Mouse (Mus musculus) A20 (cell line): ENCODE measurements around the gene Bmp2.
A peak's percentile ranks its signal among the peaks of the same experiment; 100 is the strongest.

Experiments
- DNase-seq: peaks from one replicate; pipeline ENCODE4 v3.0.0-alpha.2; 2011; ENCODE audit warnings: low read depth, low spot score

Gene Bmp2

GRCm38 (mm10) chr2:133552031-133552841, at the start of gene Bmp2:
TSS of gene Bmp2 (plus strand) at chr2:133552159.
- DNase-seq, result no peak

DNA sequence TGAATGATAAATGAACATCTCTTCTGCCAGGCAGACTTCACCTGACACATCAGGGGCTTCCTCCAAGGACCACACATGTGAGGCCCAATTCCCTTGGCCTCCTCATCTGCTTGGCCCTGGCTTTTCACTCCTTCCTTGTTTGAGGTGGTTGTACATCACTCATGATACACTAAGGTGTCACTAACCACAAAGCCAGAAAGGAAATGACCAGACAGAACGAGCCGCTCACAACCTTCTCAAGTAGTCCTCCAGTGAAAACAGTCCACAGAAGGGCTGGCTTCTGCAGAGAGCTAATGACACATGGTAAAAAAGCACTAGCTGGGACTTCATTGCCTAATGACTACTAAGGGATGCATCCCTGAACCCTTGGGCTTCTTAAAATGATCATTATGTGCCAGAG, 46.3 kb upstream of the Bmp2 start:
- no peak for DNase-seq

- DNase-seq, result no peak
These were observed 44.9 kb upstream of the Bmp2 start for GRCm38 (mm10) chr2:133507045-133507444.

DNA sequence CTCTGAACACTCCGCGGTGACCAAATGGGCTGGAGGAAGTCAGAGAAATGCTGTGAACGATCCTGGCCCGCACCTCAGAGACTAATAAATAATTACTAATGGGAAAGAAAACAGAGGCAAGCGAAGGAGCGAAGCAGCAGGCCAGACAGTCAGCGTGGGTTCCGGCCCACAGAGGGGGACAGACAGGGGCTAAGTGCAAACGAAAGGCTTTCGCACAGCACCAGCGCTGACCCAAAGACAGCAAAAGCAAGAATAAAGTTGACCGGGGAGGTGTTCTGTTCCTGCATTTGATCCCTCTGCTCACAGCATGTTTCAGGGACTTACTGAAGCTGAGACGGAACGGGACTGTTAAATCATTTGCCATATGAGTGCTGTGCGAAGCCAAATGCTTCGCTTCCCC, 42.8 kb upstream of the Bmp2 start:
- DNase-seq, result no peak

- DNase-seq, result no peak
These were observed 40.8 kb upstream of the Bmp2 start for GRCm38 (mm10) chr2:133511011-133511779.

GRCm38 (mm10) chr2:133516331-133517046, 35.5 kb upstream of the Bmp2 start:
- DNase-seq, result no peak

- DNase-seq, result no peak
These were observed 34.1 kb upstream of the Bmp2 start for GRCm38 (mm10) chr2:133517867-133518266.

GRCm38 (mm10) chr2:133521193-133521592, 30.8 kb upstream of the Bmp2 start:
- DNase-seq, result no peak

DNA sequence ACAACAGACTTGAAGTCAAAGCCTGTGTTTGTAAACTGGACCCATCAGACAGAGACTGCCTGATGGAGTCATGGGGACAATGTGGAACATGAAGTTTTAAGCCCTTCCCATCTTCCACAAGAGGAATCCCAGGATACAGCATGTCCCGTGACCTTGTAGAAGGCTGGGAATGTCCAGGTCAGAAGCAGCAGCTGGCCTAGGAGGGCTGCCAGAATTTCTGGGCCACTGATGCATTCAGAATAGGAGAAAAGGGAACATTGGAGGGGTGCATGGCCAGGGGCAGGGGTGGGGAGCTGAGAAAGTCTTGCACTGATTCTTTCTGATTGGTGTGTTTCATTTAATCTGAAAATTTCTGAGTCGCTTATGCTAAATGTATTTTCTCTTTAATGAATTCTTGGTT, 29.8 kb upstream of the Bmp2 start:
- no peak for DNase-seq

DNA sequence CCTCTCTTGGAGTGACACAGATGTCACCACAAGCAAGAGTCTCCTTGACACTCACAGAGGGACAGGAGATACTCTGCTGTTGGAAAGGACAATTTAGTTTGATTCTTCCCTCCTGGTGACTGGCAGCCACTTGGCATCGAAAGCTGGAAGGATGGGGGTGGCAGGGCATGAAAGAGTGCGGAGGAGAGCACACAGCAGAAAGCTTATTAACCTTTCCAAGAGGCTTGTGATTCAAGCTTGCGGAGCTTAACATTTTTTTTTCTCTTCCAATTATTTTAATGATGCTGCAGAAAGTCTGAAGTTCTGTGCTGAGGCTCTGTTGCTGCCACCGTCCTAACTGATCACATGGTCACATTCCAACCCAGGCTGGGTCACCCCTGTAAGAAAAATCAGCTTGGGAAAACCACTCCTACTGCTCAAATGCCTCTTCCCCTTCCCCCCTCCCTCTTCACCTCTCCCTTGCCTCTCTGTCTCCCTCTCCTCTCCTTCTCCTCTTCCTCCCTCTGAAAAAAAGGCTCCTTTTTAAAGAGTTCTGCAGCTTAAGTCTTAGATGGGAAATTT, 26.3 kb upstream of the Bmp2 start:
- no peak for DNase-seq

- no peak for DNase-seq
These were observed 22.6 kb upstream of the Bmp2 start for GRCm38 (mm10) chr2:133529396-133529795.

DNA sequence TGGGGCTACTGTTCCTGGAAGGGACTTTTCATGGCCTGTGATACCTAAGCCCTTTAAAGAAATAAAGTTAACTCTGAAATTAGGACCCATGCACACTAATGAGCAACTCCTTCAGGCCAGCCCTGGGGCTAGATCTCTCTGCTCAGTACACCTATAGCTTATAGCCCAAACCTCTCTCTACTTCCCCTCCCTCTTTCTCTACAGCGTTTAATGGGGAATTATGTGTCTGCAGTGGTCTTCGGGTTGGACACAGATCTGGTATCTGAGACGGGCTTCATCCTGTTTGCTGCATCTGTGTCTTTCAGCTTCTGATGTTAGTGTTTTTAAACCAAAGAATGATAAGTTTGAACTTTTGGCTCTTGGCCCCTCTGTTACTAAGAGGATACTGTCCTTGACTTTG, 18.9 kb upstream of the Bmp2 start:
- no peak for DNase-seq

DNA sequence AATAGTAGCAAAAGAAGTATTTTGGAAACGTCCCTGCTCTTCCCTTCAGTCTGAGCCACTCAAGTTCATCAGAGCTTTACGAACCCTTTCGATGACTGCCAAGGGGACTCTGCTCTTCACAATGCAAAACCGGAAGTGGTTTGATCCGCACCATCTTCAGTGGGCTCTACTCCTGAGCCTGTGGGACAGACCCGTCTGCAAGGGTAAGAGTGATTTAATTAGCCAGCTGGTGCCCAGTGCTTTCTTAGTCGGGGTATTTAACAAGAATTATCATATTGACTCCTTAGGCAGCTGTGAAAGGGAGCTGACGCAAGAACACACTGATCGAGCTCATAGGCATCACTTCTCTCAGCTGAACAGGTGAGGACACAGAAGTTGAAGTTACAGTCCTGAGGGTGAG, 16.5 kb upstream of the Bmp2 start:
- DNase-seq, result no peak

GRCm38 (mm10) chr2:133536812-133537211, 15.1 kb upstream of the Bmp2 start:
- DNase-seq, result no peak

DNA sequence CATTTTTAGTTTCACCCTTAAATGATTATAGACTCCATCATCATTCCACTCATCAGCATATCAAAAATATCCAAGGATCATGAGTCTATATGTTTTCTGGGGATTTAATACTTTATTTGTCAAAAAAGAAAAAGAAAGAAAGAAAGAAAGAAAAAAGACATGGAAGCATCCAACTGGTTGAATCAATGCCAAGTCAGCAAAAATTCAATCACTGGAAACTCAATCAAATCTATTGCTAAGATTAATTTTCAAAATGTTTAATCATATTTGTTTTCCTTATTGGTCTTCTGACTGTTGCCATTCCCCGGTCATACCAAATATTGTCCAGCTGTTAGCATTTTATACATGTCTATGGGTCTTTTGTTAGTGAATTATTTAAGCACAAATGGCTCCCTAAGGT, 11.3 kb upstream of the Bmp2 start:
- DNase-seq, result no peak

DNA sequence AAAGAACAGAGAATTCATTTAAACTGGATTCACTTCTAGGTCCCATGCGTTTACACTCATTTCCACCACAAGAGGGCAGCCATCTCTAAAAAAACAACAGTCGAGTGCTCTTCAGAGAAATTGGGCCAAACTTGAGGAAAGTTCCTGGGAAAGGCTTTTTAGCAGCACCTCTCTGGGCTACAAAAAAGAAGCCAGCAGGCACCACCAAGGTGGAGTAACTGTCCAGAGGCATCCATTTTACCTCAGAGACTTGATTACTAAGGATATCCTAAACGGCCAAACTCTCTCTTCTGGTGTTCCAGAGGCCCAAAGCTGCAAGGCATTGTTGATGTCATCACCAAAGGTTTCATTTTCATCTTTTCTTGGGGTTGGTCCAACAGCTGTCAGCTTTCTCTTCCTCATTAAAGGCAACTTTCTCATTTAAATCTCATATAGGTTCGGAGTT, 1.7 kb upstream of the Bmp2 start:
- peak; percentile 47 for DNase-seq

DNA sequence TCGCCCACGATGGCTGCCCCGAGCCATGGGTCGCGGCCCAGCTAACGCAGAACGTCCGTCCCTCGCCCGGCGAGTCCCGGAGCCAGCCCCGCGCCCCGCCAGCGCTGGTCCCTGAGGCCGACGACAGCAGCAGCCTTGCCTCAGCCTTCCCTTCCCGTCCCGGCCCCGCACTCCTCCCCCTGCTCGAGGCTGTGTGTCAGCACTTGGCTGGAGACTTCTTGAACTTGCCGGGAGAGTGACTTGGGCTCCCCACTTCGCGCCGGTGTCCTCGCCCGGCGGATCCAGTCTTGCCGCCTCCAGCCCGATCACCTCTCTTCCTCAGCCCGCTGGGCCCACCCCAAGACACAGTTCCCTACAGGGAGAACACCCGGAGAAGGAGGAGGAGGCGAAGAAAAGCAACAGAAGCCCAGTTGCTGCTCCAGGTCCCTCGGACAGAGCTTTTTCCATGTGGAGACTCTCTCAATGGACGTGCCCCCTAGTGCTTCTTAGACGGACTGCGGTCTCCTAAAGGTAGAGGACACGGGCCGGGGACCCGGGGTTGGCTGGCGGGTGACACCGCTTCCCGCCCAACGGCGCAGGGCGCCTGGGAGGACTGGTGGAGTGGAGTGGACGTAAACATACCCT, 995 bp downstream of the Bmp2 start:
- no peak for DNase-seq

- no peak for DNase-seq
These were observed 1.9 kb downstream of the Bmp2 start for GRCm38 (mm10) chr2:133553911-133554285.

DNA sequence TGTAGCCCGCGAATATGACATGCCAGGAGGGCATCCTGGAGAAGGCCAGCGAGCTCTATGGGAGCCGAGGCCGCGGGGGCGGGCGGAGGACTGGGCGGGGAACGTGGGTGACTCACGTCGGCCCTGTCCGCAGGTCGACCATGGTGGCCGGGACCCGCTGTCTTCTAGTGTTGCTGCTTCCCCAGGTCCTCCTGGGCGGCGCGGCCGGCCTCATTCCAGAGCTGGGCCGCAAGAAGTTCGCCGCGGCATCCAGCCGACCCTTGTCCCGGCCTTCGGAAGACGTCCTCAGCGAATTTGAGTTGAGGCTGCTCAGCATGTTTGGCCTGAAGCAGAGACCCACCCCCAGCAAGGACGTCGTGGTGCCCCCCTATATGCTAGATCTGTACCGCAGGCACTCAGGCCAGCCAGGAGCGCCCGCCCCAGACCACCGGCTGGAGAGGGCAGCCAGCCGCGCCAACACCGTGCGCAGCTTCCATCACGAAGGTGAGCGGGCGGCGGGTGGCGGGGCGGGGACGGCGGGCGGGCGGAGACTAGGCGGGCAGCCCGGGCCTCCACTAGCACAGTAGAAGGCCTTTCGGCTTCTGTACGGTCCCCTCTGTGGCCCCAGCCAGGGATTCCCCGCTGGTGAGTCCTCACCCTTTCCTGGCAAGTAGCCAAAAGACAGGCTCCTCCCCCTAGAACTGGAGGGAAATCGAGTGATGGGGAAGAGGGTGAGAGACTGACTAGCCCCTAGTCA, 2.5 kb downstream of the Bmp2 start:
- no peak for DNase-seq

GRCm38 (mm10) chr2:133564248-133564886, 12.4 kb downstream of the Bmp2 start:
- no peak for DNase-seq
